Mouse (Mus musculus) spleen, adult 2 months (tissue): ENCODE measurements around the gene Tmem262. TPM values are rescaled to one million over a fixed set of nuclear protein-coding genes. Genes with fewer than 3 reads are reported as not detected.

Experiments
- DNase-seq, 2 experiments: peaks; one replicate each; pipeline versions ENCODE4 v3.0.0 to v3.0.0-alpha.2; 2012 to 2021; ENCODE audit warnings: low spot score in 2 of 2, low read depth in 1 of 2
- H3K27ac ChIP-seq: fragments of 200-500 bp; 2 replicates; pipeline ENCODE4 v1.5.1; 2012; ENCODE audit warnings: low read length, inconsistent platforms; ENCODE audit not compliant: insufficient read depth
- H3K27me3 ChIP-seq: fragments of 200-500 bp; 2 replicates; pipeline ENCODE4 v1.6.1; 2012; ENCODE audit warnings: mild to moderate bottlenecking, moderate library complexity, low read length, inconsistent platforms; ENCODE audit not compliant: control insufficient read depth, insufficient read depth
- H3K36me3 ChIP-seq: fragments of 200-500 bp; 2 replicates; pipeline ENCODE4 v1.6.1; 2012; ENCODE audit warnings: mild to moderate bottlenecking, low read length, inconsistent platforms; ENCODE audit not compliant: control insufficient read depth, insufficient read depth
- H3K4me1 ChIP-seq: fragments of 200-500 bp; 2 replicates; pipeline ENCODE4 v1.6.1; 2011; ENCODE audit warnings: inconsistent platforms; ENCODE audit not compliant: control insufficient read depth, insufficient read depth, insufficient read length
- H3K4me3 ChIP-seq: fragments of 200-500 bp; 2 replicates; pipeline ENCODE4 v1.5.1; 2011; ENCODE audit warnings: mild to moderate bottlenecking, inconsistent platforms; ENCODE audit not compliant: insufficient read depth, insufficient read length; ENCODE audit errors: extremely low read depth
- CTCF ChIP-seq: fragments of 200-500 bp; IDR thresholded peaks from 2 replicates; pipeline ENCODE4 v1.5.1; 2011; ENCODE audit warnings: mild to moderate bottlenecking, inconsistent platforms; ENCODE audit not compliant: insufficient read depth, insufficient read length, insufficient replicate concordance; ENCODE audit errors: extremely low read depth
- POLR2A ChIP-seq: fragments of 200-500 bp; IDR thresholded peaks from 2 replicates; pipeline ENCODE4 v1.6.1; 2011; ENCODE audit warnings: low read depth, low read length, inconsistent platforms
- WGBS: fragments of 180-500 bp; shearing (Covaris S2); methylation state at CpG from one replicate; pipeline ENCODE4 v1.1.7; 2018; 5-methylcytosine and 5-hydroxymethylcytosine counted together
- polyA plus RNA-seq: library from polyadenylated mRNA; depleted of rRNA; stranded (reverse); fragments of >200 nt; gene quantifications from 2 replicates; pipeline ENCODE4 v1.2.3, GENCODE M21; 2012

Gene Tmem262
- polyA plus RNA-seq, 1 experiment, result 0.34 TPM

GRCm38 (mm10) chr19:6054296-6054695 lies 25.5 kb upstream of the Tmem262 start:
- Histone ChIP-seq H3K4me1 (peaks cover 12% of the 10 kb centered on the region; the same call in 1 of the 2 replicates), H3K36me3 (peaks cover 59% of the 10 kb centered on the region), H3K4me3 (no peak overlapping the region), H3K27me3 (no peaks in the 10 kb centered on the region), H3K27ac (no peak overlapping the region)
- 77% methylated on average over 5 of the region's 5 CpGs for WGBS
- DNase-seq, result no peak
- no peak for TF ChIP-seq POLR2A
- no peak for TF ChIP-seq CTCF

- no peak for TF ChIP-seq POLR2A
- no peak for TF ChIP-seq CTCF
- Histone ChIP-seq H3K4me3 (peak overlapping the region; percentile 94; the same call in 1 of the 2 replicates), H3K27me3 (no peaks in the 10 kb centered on the region), H3K36me3 (peaks cover 37% of the 10 kb centered on the region), H3K4me1 (no peaks in the 10 kb centered on the region; the same call in 1 of the 2 replicates), H3K27ac (no peak overlapping the region)
- 55% methylated on average over 4 of the region's 4 CpGs for WGBS
- DNase-seq, result no peak
These were observed 23.1 kb upstream of the Tmem262 start for GRCm38 (mm10) chr19:6056696-6057095.

- under 1% methylated on average over 63 of the region's 63 CpGs for WGBS
These were observed 22.3 kb upstream of the Tmem262 start, which contains the start of the genes Mrpl49 and Fau for GRCm38 (mm10) chr19:6057313-6058096. Gene Mrpl49, minus strand, starts transcription at chr19:6057785. Gene Fau, plus strand, starts transcription at chr19:6057844.

GRCm38 (mm10) chr19:6058513-6058912 lies 21.3 kb upstream of the Tmem262 start:
- H3K27ac ChIP-seq, result no peak overlapping the region
- no peaks in the 10 kb centered on the region for H3K27me3 ChIP-seq
- peaks cover 20% of the 10 kb centered on the region for H3K36me3 ChIP-seq
- WGBS, result 33% methylated on average over 5 of the region's 5 CpGs
- no peak for TF ChIP-seq POLR2A
- DNase-seq, result no peak
- H3K4me3 ChIP-seq, result peak overlapping the region; percentile 90; the same call in 1 of the 2 replicates
- peaks cover 6% of the 10 kb centered on the region; the same call in 1 of the 2 replicates for H3K4me1 ChIP-seq

More at GRCm38 (mm10) chr19:6057313-6058096, 22.3 kb upstream of the Tmem262 start, which contains the start of the genes Mrpl49 and Fau:
- peak within 1 kb of the TSS; percentile 81 for H3K27ac ChIP-seq
- H3K36me3 ChIP-seq, result peaks cover 29% of the 10 kb centered on the region
- DNase-seq, result peak; percentile 95 to 99
- H3K4me3 ChIP-seq, result peak within 1 kb of the TSS; percentile 94
- TF ChIP-seq POLR2A (peak; percentile 78), CTCF (no peak)
- H3K27me3 ChIP-seq, result no peaks in the 10 kb centered on the region
- H3K4me1 ChIP-seq, result peaks cover 4% of the 10 kb centered on the region; the same call in 1 of the 2 replicates

GRCm38 (mm10) chr19:6058966-6059365 lies 20.9 kb upstream of the Tmem262 start:
- DNase-seq, result no peak
- H3K27ac ChIP-seq, result no peak overlapping the region
- H3K4me1 ChIP-seq, result peaks cover 6% of the 10 kb centered on the region; the same call in 1 of the 2 replicates
- H3K36me3 ChIP-seq, result peaks cover 15% of the 10 kb centered on the region
- H3K4me3 ChIP-seq, result no peak overlapping the region
- no peak for TF ChIP-seq POLR2A
- TF ChIP-seq CTCF, result no peak
- H3K27me3 ChIP-seq, result no peaks in the 10 kb centered on the region
- WGBS, result 88% methylated on average over 5 of the region's 5 CpGs

GRCm38 (mm10) chr19:6061021-6061533 lies 18.8 kb upstream of the Tmem262 start, which contains the start of gene Znhit2:
Gene Znhit2, plus strand, starts transcription at chr19:6061192.
- under 1% methylated on average over 58 of the region's 58 CpGs for WGBS
- TF ChIP-seq POLR2A (peak; percentile 28; the same call in 1 of the 2 replicates), CTCF (no peak)
- peaks cover 4% of the 10 kb centered on the region for H3K36me3 ChIP-seq
- H3K27me3 ChIP-seq, result no peaks in the 10 kb centered on the region
- peaks cover 6% of the 10 kb centered on the region; the same call in 1 of the 2 replicates for H3K4me1 ChIP-seq
- peak within 1 kb of the TSS; percentile 96 for H3K4me3 ChIP-seq
- peak within 1 kb of the TSS; percentile 89 for H3K27ac ChIP-seq
- peak; percentile 90 to 93 for DNase-seq
